Mouse (Mus musculus) right cerebral cortex, postnatal 14 days (tissue): ENCODE measurements around the gene Gm20683.
A peak's percentile ranks its signal among the peaks of the same experiment; 100 is the strongest.
"Not testable (repeated sequence)": the region's sequence is repeated elsewhere in the genome, so short reads cannot be mapped to it uniquely, and the experiment has no call there.

Experiments
- DNase-seq: peaks from one replicate; pipeline ENCODE4 v3.0.0; 2022

Gene Gm20683

DNA sequence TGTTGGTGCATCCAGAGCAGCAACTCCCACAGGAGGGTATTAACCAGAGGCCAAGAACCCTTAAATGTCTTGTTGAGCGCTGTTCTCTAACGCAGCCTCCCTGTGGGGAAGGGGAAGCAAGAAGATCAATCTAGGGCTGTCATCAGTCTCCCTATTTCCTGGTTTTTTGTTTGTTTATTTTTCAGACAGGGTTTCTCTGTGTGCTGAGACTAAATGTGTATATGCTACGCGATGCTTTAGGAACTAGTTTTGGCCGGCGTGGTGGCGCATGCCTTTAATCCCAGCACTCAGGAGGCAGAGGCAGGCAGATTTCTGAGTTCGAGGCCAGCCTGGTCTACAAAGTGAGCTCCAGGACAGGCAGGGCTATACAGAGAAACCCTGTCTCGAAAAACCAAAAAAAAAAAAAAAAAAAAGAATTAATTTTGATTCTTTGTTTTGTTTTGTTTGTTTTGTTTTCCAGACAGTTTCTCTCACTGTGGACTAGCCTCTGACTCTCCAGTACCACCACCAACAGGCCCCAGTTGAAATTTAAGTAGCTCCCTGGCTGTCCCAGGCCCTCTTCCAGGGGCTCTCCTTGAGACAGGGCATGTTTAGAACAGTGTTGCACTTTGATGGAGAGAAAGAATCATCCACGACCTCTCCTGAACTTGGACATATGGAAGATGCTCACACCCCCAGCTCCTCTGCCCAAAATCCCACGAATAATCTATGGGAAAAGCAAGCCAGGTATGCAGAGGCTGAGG lies 32.0 kb upstream of the Gm20683 start:
- DNase-seq = no peak

DNA sequence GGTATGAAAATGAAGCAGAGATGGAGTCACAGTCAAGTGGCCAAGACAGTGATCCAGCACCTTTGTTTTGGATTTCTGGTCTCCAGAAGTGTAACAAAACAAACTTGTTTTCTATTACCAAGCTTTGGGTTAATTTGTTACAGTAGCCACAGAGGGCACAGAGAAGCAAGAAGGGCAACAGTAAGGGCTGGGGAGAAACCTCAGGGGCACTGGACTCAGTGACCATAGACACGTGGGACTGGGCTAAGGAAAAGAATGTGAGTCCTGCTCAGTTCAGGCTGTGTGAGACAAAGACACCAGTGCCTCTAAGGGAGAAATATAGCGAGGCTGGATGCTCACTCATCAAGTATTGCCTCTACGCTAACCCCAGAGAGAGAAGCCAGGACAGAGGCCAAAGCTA lies 31.1 kb upstream of the Gm20683 start:
- no peak for DNase-seq

DNA sequence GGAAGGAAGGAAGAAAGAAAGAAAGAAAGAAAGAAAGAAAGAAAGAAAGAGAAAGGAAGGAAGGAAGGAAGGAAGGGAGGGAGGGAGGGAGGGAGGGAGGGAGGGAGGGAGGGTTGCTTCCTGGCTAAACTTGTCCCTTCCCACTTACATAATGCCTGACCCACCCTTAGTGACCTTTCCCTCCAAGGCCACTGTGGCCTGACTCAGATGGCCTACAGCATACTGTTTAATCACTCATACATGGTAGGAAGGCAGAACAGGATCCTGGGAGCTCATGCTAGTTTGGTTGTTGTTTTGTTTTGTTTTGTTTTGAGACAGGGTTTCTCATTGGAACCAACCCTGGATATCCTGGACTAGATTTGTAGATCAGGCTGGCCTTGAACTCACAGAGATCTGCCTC lies 30.0 kb upstream of the Gm20683 start:
- not testable (repeated sequence) for DNase-seq

DNA sequence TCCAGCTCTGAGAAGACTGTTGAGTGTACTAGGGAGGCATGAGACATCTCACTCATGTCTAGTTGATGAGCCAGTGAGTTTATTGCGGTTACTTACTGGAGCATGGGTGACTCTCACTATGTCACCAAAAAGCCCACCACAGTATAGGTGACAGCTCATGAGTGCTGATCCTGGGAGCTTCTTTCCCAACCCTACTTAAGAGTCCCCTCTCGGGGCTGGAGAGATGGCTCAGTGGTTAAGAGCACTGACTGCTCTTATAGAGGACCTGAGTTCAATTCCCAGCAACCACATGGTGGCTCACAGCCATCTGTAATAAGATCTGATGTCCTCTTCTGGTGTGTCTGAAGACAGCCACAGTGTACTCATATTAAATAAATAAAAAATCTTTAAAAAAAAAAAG lies 28.4 kb upstream of the Gm20683 start:
- DNase-seq = no peak

DNA sequence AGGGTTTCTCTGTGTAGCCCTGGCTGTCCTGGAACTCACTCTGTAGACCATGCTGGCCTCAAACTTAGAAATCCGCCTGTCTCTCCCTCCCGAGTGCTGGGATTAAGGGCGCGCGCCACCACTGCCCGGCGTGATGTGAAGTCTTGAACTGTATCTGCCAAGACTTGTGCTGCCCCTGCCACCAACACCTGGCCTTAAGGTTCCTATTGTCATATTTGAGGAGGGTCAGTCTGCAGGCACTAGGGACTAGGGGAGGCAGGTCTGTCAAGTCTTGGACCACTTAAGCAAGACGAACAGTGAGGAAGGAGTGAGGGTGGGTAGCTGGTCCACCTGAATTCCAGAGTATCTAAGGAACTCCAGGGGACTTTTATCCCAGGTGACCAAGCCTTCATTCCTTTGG lies 27.9 kb upstream of the Gm20683 start:
- no peak for DNase-seq

DNA sequence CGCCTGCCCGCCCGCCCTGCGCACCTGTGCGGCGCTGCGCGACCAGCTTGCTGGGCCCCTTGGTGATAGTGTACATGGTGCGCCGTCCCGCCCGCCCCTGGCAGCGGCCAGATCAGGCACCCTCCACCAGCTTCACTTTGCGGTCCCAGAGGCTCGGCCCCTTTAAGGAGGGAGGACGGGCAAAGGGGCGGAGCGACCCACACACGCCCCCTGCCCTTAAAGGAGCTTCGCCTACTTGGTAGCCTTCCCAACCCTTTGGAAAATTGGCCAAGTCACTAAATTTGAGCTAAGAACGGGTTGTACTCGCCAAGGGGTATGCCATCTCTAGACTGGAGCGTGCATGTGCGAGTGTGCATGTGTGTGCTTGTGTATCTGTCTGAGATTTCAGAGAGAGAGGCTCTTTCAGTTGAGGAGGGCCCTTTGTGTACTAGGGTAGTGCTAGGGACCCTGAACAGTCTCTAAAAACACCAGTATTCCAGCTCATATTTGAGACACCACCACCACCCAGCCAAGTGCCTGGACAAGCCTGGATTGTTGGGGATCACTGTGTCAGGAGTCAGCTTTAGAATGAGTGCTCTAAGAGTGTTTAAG lies 27.1 kb upstream of the Gm20683 start, which contains the start of gene Mcrip2:
Gene Mcrip2 (minus strand): TSS at position 164 of the 591 bp plus-strand sequence.
- peak; percentile 72 for DNase-seq

GRCm38 (mm10) chr17:25867836-25868600 lies 26.5 kb upstream of the Gm20683 start:
- DNase-seq = peak; percentile 45

DNA sequence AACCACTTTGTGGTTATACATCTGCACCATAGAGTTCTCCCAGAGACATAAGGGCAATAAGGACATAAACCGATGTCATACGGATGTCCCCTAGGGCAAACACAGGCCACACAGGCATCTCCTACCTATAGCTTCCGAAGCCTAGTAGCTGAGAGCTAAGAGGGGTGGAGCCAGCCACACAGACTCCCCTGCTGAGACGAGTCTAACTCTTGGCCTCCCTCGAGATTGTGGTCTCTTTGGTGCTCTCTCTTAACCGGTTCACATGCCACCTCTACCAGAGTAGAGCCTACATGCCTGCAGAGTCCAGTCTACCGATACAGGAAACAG lies 25.9 kb upstream of the Gm20683 start:
- no peak for DNase-seq

DNA sequence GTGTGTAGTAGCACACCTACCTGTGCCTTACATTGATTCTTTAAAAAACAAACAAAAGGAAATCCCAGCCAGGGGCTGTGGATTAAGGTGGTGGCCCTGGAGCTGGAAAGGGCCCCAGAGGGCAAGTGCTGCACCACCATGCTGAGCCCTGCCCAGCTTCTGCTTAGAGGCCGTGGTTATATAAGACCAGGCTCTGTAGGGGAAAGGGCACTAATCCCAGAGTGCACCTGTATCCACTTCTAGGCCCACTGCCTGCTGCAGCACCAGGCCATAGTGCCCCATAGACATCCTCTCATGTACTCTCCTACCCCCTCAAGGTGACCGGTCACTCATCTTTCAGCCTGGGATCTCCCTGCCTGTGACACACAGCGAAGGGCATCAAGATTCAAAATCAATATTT lies 24.6 kb upstream of the Gm20683 start:
- no peak for DNase-seq

DNA sequence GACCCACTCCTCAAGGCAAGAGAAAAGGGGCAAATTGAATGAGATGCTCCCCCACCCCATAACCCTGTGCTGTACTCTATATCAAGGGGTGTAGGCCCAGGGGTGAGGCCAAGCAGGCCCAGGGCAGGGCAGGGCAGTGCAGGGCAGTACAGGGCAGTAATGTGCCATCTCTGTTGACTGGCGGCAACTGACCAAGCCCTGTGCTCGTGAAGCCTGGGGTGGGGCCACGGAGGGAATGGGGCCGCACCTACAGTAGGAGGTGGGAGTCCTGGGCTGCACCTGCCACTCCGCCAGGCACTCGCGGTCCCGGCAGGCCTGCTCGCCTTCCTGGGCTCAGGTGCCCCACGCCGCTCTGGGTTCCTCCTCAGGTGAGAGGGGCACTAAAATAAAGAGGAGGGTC lies 23.7 kb upstream of the Gm20683 start:
- no peak for DNase-seq

GRCm38 (mm10) chr17:25864311-25864710 lies 22.7 kb upstream of the Gm20683 start:
- DNase-seq = no peak

- no peak for DNase-seq
Observed at GRCm38 (mm10) chr17:25863681-25864080, 22.1 kb upstream of the Gm20683 start.

- DNase-seq = no peak
Observed at GRCm38 (mm10) chr17:25861704-25862612, 20.4 kb upstream of the Gm20683 start.

DNA sequence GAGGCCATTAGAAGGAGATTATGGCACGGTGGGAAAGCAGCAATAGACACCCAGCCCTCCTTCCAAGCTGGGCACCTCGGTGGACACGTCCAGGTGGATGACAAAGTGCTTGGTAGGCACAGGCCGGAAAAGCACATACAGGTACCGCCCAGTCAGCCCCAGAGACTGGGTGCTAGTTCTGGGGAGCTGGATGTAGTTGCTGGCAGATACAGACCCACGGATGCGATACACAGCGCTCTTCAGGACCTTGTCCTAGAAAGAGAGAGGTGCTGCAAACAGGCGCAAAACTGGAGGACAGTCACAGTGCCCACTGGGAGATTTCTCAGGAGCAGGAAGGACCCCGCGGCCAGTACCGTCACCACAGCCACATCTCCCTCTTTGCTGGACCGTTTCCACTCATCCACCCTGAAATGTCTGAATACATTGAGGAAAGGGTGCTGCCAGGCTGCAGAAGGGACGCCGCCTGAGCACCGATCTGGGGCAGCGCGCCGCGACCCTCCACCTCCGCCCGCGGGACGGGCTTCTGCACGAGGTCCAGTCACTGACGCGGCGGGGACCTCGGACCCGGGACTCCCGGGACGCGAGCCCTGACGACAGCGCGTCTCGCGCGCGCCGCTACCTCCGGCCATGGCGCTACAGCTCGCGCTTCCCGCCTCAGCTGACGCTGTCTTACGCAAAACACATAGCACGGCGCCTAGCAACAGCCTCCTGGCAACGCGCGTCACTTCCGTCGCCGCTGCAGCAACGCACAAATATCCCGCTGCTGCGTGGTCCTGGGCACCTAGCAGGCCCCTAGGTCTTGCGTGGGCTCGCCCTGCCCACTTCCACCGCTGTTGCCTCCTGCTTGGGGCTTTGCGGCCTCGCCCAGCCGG lies 19.5 kb upstream of the Gm20683 start, which contains the start of gene Wdr90:
Gene Wdr90 (minus strand): TSS at position 670 of the 872 bp plus-strand sequence.
- peak; percentile 91 for DNase-seq

DNA sequence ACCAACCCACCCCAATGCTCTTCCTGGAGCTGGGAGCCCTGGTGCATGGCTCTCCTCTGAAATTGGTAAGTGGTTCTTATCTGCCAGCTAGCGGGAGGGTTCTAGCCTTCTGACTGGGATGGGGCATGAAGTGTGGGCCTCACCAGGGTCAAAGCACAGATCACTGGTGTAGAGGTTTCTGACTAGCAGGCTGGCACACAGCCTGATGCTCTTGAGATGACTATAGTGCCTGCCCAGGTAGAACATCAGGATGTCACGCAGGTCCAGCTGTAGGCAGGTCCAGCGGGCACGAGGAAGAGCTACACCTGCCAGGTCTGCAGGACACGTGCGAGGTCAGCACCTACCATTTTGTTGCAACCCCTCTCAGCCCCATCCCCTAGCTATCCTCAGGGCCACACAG lies 18.7 kb upstream of the Gm20683 start:
- no peak for DNase-seq

DNA sequence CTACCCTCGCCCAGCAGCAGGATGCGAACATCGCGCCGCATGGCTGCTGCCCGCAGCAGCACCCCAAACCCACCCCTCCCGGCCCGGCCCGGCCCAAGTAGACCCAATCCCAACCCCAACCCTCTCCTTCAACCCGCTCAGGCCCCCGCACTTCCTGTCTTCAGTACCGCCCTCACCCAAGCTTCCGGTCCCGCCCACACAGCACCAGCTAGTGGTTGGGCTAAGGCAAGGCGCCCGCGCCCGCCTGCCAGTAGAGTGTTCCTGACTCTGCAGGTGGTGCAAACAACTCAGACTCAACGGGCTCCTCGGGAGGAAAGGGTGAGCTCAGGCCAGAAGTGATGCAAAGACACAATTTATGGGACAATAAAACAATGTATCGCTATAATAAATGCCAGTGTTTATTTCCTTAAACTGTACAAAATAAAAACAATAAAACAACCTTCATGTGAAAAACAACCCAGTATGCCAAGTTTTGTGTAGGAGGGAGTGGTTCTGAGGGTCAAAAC lies 2.9 kb upstream of the Gm20683 start, which contains the start of gene Rhot2:
Gene Rhot2 (minus strand): TSS at position 456 of the 506 bp plus-strand sequence.
- peak; percentile 95 for DNase-seq

DNA sequence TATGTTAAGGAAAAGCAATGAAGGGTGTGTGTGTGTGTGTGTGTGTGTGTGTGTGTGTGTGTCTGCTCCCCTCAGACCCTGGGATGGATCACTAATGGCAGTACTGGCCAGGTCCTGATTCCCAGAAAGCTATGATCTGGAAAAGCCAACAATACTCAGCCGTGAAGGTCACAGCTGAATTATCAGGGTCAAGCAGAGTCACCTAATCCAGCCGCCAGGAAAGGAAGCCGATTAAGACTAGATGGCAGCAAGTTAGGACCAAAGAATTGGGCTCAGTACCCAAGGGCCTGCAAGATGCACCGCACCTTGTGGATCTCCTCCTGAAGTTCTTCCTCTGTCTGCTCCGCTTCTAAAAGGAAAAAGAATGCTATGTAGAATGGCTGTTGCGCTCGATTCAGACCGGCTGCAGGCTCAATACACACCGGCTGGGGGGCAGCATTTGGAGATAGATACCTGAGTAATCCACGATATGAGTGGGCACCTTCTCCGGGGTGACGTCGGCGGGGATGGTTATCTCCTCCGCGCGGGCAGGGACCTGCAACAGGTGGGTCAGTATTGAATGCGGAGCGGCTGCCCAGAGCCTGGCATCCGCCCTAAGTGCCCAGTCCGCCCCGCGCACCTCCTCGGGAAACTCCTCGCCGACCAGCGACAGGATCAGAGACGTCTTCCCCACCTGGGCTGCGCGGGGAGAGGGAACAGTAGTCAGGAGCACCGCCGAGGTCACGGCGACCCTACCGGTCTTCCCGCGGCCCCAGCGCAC lies 2.3 kb upstream of the Gm20683 start:
- DNase-seq = peak; percentile 42

GRCm38 (mm10) chr17:25843122-25843521 lies 1.6 kb upstream of the Gm20683 start:
- DNase-seq = no peak

DNA sequence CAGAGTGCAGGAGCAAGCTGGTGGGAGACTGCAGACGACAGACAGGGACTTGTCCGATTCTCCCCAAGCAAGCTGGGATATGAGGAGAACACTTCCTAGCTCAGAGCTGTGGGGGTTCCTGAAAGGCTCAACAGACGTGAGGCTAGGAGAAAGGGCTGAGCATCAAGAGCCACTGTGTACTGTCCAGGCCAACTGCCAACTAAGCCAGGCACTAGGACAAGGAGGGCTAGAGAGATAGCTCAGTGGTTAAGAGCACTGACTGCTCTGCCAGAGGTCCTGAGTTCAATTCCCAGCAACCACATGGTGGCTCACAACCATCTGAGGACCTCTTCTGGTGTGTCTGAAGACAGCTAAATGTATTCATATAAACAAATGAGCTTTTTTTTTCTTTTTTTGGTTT lies 946 bp upstream of the Gm20683 start:
- no peak for DNase-seq

GRCm38 (mm10) chr17:25840519-25840918 lies 1.0 kb downstream of the Gm20683 start:
- DNase-seq = no peak
